Mouse (Mus musculus) thymus, postnatal 0 days (tissue): ENCODE results near the gene Spocd1. TPM values are rescaled to one million over a fixed set of nuclear protein-coding genes. Genes with fewer than 3 reads are reported as not detected.
A peak's percentile ranks its signal among the peaks of the same experiment; 100 is the strongest.

ENCODE experiments used
- DNase-seq: peaks from one replicate; pipeline ENCODE4 v3.0.0-alpha.2; 2015; ENCODE audit warnings: low spot score
- polyA plus RNA-seq: library from polyadenylated mRNA; unstranded; fragments of >200 nt; fragmentation: Nextera tagmentation; extraction: Ambion mirVana; gene quantifications from 2 replicates; pipeline ENCODE4 v1.2.1, GENCODE M21; 2015

The Spocd1 gene
- polyA plus RNA-seq, 1 experiment from 2014 or later: 0.05 TPM

- DNase-seq: no peak
Measured at GRCm38 (mm10) chr4:129971989-129972388, 42.9 kb downstream of the Spocd1 start.

GRCm38 (mm10) chr4:129974285-129974684 lies 45.2 kb downstream of the Spocd1 start:
- no peak for DNase-seq

- peak; percentile 25 for DNase-seq
Measured at GRCm38 (mm10) chr4:129977256-129977655, 48.2 kb downstream of the Spocd1 start.

- no peak for DNase-seq
Measured at GRCm38 (mm10) chr4:129978227-129978626, 49.2 kb downstream of the Spocd1 start.

- no peak for DNase-seq
Measured at GRCm38 (mm10) chr4:129978930-129979329, 49.9 kb downstream of the Spocd1 start.

- no peak for DNase-seq
Measured at GRCm38 (mm10) chr4:129981657-129982056, 52.6 kb downstream of the Spocd1 start.

GRCm38 (mm10) chr4:129983046-129983445 lies 54.0 kb downstream of the Spocd1 start:
- no peak for DNase-seq

- DNase-seq: peak; percentile 21
Measured at GRCm38 (mm10) chr4:129983764-129984420, 54.8 kb downstream of the Spocd1 start.

- peak; percentile 13 for DNase-seq
Measured at GRCm38 (mm10) chr4:129984421-129985061, 55.5 kb downstream of the Spocd1 start, which contains the start of gene Adgrb2. Adgrb2 (plus strand) TSS chr4:129984870.

- no peak for DNase-seq
Measured at GRCm38 (mm10) chr4:129985161-129985670, 56.2 kb downstream of the Spocd1 start.

- DNase-seq: peak; percentile 47
Measured at GRCm38 (mm10) chr4:129985671-129986441, 56.8 kb downstream of the Spocd1 start.

- DNase-seq: peak; percentile 27
Measured at GRCm38 (mm10) chr4:129987825-129988504, 58.9 kb downstream of the Spocd1 start.

GRCm38 (mm10) chr4:129989925-129990324 lies 60.9 kb downstream of the Spocd1 start:
- DNase-seq: no peak

GRCm38 (mm10) chr4:129992720-129993119 lies 63.7 kb downstream of the Spocd1 start:
- no peak for DNase-seq

- DNase-seq: no peak
Measured at GRCm38 (mm10) chr4:129993213-129993612, 64.2 kb downstream of the Spocd1 start.

GRCm38 (mm10) chr4:129993944-129994695 lies 65.1 kb downstream of the Spocd1 start:
- no peak for DNase-seq

- no peak for DNase-seq
Measured at GRCm38 (mm10) chr4:129994728-129995127, 65.7 kb downstream of the Spocd1 start.

- no peak for DNase-seq
Measured at GRCm38 (mm10) chr4:129995255-129995654, 66.2 kb downstream of the Spocd1 start.

- no peak for DNase-seq
Measured at GRCm38 (mm10) chr4:129996015-129996414, 67.0 kb downstream of the Spocd1 start.

- no peak for DNase-seq
Measured at GRCm38 (mm10) chr4:129998124-129998523, 69.1 kb downstream of the Spocd1 start.

GRCm38 (mm10) chr4:130001710-130002109 lies 72.7 kb downstream of the Spocd1 start:
- no peak for DNase-seq
